Mouse (Mus musculus) kidney, adult 2 months (tissue): ENCODE measurements around the gene Cldn4.

ENCODE experiments used
- CTCF ChIP-seq: fragments of 200-500 bp; conservative IDR thresholded peaks from 2 replicates; pipeline ENCODE4 v1.5.1; 2011; ENCODE audit warnings: low read depth, mild to moderate bottlenecking, control low read depth, low read length, moderate library complexity, mixed read lengths; ENCODE audit not compliant: insufficient read depth, insufficient read length
- POLR2A ChIP-seq: fragments of 200-500 bp; IDR thresholded peaks from one replicate; pipeline ENCODE4 v1.6.1; 2011; ENCODE audit warnings: low read depth, low read length, control low read depth

- TF ChIP-seq CTCF (no peak), POLR2A (no peak)
Measured at GRCm38 (mm10) chr5:134955491-134955890, 8.8 kb upstream of the Cldn4 start.
